Mouse (Mus musculus) 416B (cell line): ENCODE results near the gene Hoxb8.

Experiments
- DNase-seq: peaks from one replicate; pipeline ENCODE4 v3.0.0; 2011; ENCODE audit warnings: low read depth

Hoxb8 gene

GRCm38 (mm10) chr11:96281855-96282570, at the start of gene Hoxb8:
Hoxb8 (plus strand) TSS chr11:96281905.
- no peak for DNase-seq

- peak; percentile 49 for DNase-seq
Measured at GRCm38 (mm10) chr11:96234906-96235305, 46.8 kb upstream of the Hoxb8 start.

GRCm38 (mm10) chr11:96240211-96240610, 41.5 kb upstream of the Hoxb8 start:
- peak; percentile 56 for DNase-seq

GRCm38 (mm10) chr11:96250901-96251300, 30.8 kb upstream of the Hoxb8 start:
- no peak for DNase-seq

GRCm38 (mm10) chr11:96251480-96252031, 30.1 kb upstream of the Hoxb8 start:
- DNase-seq: no peak

GRCm38 (mm10) chr11:96252541-96253120, 29.1 kb upstream of the Hoxb8 start:
- no peak for DNase-seq

GRCm38 (mm10) chr11:96254221-96254620, 27.5 kb upstream of the Hoxb8 start:
- DNase-seq: no peak

GRCm38 (mm10) chr11:96255111-96255995, 26.4 kb upstream of the Hoxb8 start:
- no peak for DNase-seq

GRCm38 (mm10) chr11:96255996-96256445, 25.7 kb upstream of the Hoxb8 start:
- no peak for DNase-seq

GRCm38 (mm10) chr11:96257141-96257540, 24.6 kb upstream of the Hoxb8 start:
- no peak for DNase-seq

- DNase-seq: no peak
Measured at GRCm38 (mm10) chr11:96259038-96259437, 22.7 kb upstream of the Hoxb8 start.

GRCm38 (mm10) chr11:96259511-96259910, 22.2 kb upstream of the Hoxb8 start:
- no peak for DNase-seq

GRCm38 (mm10) chr11:96260310-96260970, 21.3 kb upstream of the Hoxb8 start:
- no peak for DNase-seq

GRCm38 (mm10) chr11:96261323-96261890, 20.3 kb upstream of the Hoxb8 start:
- DNase-seq: peak; percentile 45

GRCm38 (mm10) chr11:96262262-96262830, 19.4 kb upstream of the Hoxb8 start:
- DNase-seq: no peak

- no peak for DNase-seq
Measured at GRCm38 (mm10) chr11:96263636-96264389, 17.9 kb upstream of the Hoxb8 start.

- no peak for DNase-seq
Measured at GRCm38 (mm10) chr11:96264390-96265020, 17.2 kb upstream of the Hoxb8 start.

- no peak for DNase-seq
Measured at GRCm38 (mm10) chr11:96265954-96266353, 15.8 kb upstream of the Hoxb8 start.

- DNase-seq: no peak
Measured at GRCm38 (mm10) chr11:96267021-96267920, 14.4 kb upstream of the Hoxb8 start.
